Mouse (Mus musculus): ENCODE data around the gene Dynlt1f. TPM values are rescaled to one million over a fixed set of nuclear protein-coding genes. Genes with fewer than 3 reads are reported as not detected.
"Not testable (repeated sequence)": the region's sequence is repeated elsewhere in the genome, so short reads cannot be mapped to it uniquely, and the experiment has no call there.

Dynlt1f gene
- total and polyA plus RNA-seq, 3 experiments = 4.2 to 98.6 (median 44.3) TPM

GRCm38 (mm10) chr17:6691596-6691995 lies 35.9 kb upstream of the Dynlt1f start:
- DNase-seq (ENCODE audit: low spot score) = not testable (repeated sequence)

GRCm38 (mm10) chr17:6689344-6689743 lies 33.6 kb upstream of the Dynlt1f start:
- not testable (repeated sequence) for H3K27me3 ChIP-seq (ENCODE audit: insufficient read depth, low read length); H3K36me3 ChIP-seq (replicated peaks); H3K9me3 ChIP-seq (replicated peaks); H3K4me1 ChIP-seq (ENCODE audit: insufficient read depth, low read depth, low read length); DNase-seq (ENCODE audit: low spot score); H3K4me3 ChIP-seq (ENCODE audit: low read depth, low read length); ATAC-seq (ENCODE audit: extremely low read depth, insufficient number of reproducible peaks, low FRiP score, poor library complexity, severe bottlenecking)

More at GRCm38 (mm10) chr17:6691596-6691995, 35.9 kb upstream of the Dynlt1f start:
- not testable (repeated sequence) for H3K4me3 ChIP-seq (ENCODE audit: low read depth, low read length); H3K27me3 ChIP-seq (ENCODE audit: insufficient read depth, low read length); H3K36me3 ChIP-seq (replicated peaks); H3K9me3 ChIP-seq (replicated peaks); H3K4me1 ChIP-seq (ENCODE audit: insufficient read depth, low read depth, low read length)
- peak; percentile 15; the same call in 1 of the 2 replicates for ATAC-seq (ENCODE audit: extremely low read depth, insufficient number of reproducible peaks, low FRiP score, poor library complexity, severe bottlenecking)
- TF ChIP-seq CTCF (IDR thresholded peaks at IDR 0.05; ENCODE audit: low read depth, low read length) = peak; percentile 38; the same call in 1 of the 2 replicates

GRCm38 (mm10) chr17:6686299-6686971 lies 30.7 kb upstream of the Dynlt1f start:
- not testable (repeated sequence) for H3K36me3 ChIP-seq (replicated peaks); H3K4me1 ChIP-seq (ENCODE audit: insufficient read depth, low read depth, low read length); H3K4me3 ChIP-seq (ENCODE audit: low read depth, low read length); ATAC-seq (ENCODE audit: extremely low read depth, insufficient number of reproducible peaks, low FRiP score, poor library complexity, severe bottlenecking); H3K27me3 ChIP-seq (ENCODE audit: insufficient read depth, low read length); DNase-seq (ENCODE audit: low spot score); H3K9me3 ChIP-seq (replicated peaks)

- not testable (repeated sequence) for ATAC-seq (ENCODE audit: extremely low read depth, insufficient number of reproducible peaks, low FRiP score, poor library complexity, severe bottlenecking); H3K9me3 ChIP-seq (replicated peaks); H3K36me3 ChIP-seq (replicated peaks); DNase-seq (ENCODE audit: low spot score); H3K4me1 ChIP-seq (ENCODE audit: insufficient read depth, low read depth, low read length); H3K27me3 ChIP-seq (ENCODE audit: insufficient read depth, low read length); H3K4me3 ChIP-seq (ENCODE audit: low read depth, low read length)
Observed at GRCm38 (mm10) chr17:6685288-6685818, 29.7 kb upstream of the Dynlt1f start.

GRCm38 (mm10) chr17:6684464-6685287 lies 29.0 kb upstream of the Dynlt1f start:
- ATAC-seq (ENCODE audit: extremely low read depth, insufficient number of reproducible peaks, low FRiP score, poor library complexity, severe bottlenecking); H3K36me3 ChIP-seq (replicated peaks); H3K4me3 ChIP-seq (ENCODE audit: low read depth, low read length); H3K4me1 ChIP-seq (ENCODE audit: insufficient read depth, low read depth, low read length); H3K9me3 ChIP-seq (replicated peaks); H3K27me3 ChIP-seq (ENCODE audit: insufficient read depth, low read length); DNase-seq (ENCODE audit: low spot score): not testable (repeated sequence)

- not testable (repeated sequence) for DNase-seq (ENCODE audit: low spot score); H3K27me3 ChIP-seq (ENCODE audit: insufficient read depth, low read length); ATAC-seq (ENCODE audit: extremely low read depth, insufficient number of reproducible peaks, low FRiP score, poor library complexity, severe bottlenecking); H3K9me3 ChIP-seq (replicated peaks); H3K4me1 ChIP-seq (ENCODE audit: insufficient read depth, low read depth, low read length); H3K4me3 ChIP-seq (ENCODE audit: low read depth, low read length); H3K36me3 ChIP-seq (replicated peaks)
Observed at GRCm38 (mm10) chr17:6683702-6684101, 28.0 kb upstream of the Dynlt1f start.

- DNase-seq (ENCODE audit: low spot score); ATAC-seq (ENCODE audit: extremely low read depth, insufficient number of reproducible peaks, low FRiP score, poor library complexity, severe bottlenecking); H3K4me1 ChIP-seq (ENCODE audit: insufficient read depth, low read depth, low read length); H3K36me3 ChIP-seq (replicated peaks); H3K9me3 ChIP-seq (replicated peaks); H3K27me3 ChIP-seq (ENCODE audit: insufficient read depth, low read length); H3K4me3 ChIP-seq (ENCODE audit: low read depth, low read length): not testable (repeated sequence)
Observed at GRCm38 (mm10) chr17:6681721-6682120, 26.0 kb upstream of the Dynlt1f start.

GRCm38 (mm10) chr17:6678063-6678462 lies 22.4 kb upstream of the Dynlt1f start:
- not testable (repeated sequence) for ATAC-seq (ENCODE audit: extremely low read depth, insufficient number of reproducible peaks, low FRiP score, poor library complexity, severe bottlenecking); H3K9me3 ChIP-seq (replicated peaks)

GRCm38 (mm10) chr17:6674297-6674696 lies 18.6 kb upstream of the Dynlt1f start:
- not testable (repeated sequence) for H3K36me3 ChIP-seq (replicated peaks); H3K9me3 ChIP-seq (replicated peaks); H3K27me3 ChIP-seq (ENCODE audit: insufficient read depth, low read length); DNase-seq (ENCODE audit: low spot score); ATAC-seq (ENCODE audit: extremely low read depth, insufficient number of reproducible peaks, low FRiP score, poor library complexity, severe bottlenecking); H3K4me1 ChIP-seq (ENCODE audit: insufficient read depth, low read depth, low read length); H3K4me3 ChIP-seq (ENCODE audit: low read depth, low read length)

More at GRCm38 (mm10) chr17:6678063-6678462, 22.4 kb upstream of the Dynlt1f start:
- H3K4me3 ChIP-seq (ENCODE audit: low read depth, low read length); DNase-seq (ENCODE audit: low spot score); H3K4me1 ChIP-seq (ENCODE audit: insufficient read depth, low read depth, low read length); H3K36me3 ChIP-seq (replicated peaks); H3K27me3 ChIP-seq (ENCODE audit: insufficient read depth, low read length): not testable (repeated sequence)

- not testable (repeated sequence) for DNase-seq (ENCODE audit: low spot score); H3K4me1 ChIP-seq (ENCODE audit: insufficient read depth, low read depth, low read length); H3K9me3 ChIP-seq (replicated peaks); H3K27me3 ChIP-seq (ENCODE audit: insufficient read depth, low read length); ATAC-seq (ENCODE audit: extremely low read depth, insufficient number of reproducible peaks, low FRiP score, poor library complexity, severe bottlenecking); H3K36me3 ChIP-seq (replicated peaks); H3K4me3 ChIP-seq (ENCODE audit: low read depth, low read length)
Observed at GRCm38 (mm10) chr17:6668522-6668921, 12.8 kb upstream of the Dynlt1f start.

- H3K4me1 ChIP-seq (ENCODE audit: insufficient read depth, low read depth, low read length); H3K36me3 ChIP-seq (replicated peaks); H3K27me3 ChIP-seq (ENCODE audit: insufficient read depth, low read length); DNase-seq (ENCODE audit: low spot score); H3K9me3 ChIP-seq (replicated peaks); ATAC-seq (ENCODE audit: extremely low read depth, insufficient number of reproducible peaks, low FRiP score, poor library complexity, severe bottlenecking); H3K4me3 ChIP-seq (ENCODE audit: low read depth, low read length): not testable (repeated sequence)
Observed at GRCm38 (mm10) chr17:6665389-6665788, 9.7 kb upstream of the Dynlt1f start.

Measured in G1E (cell line).